Mouse (Mus musculus) G1E (cell line): ENCODE results near the gene Ndufa12. TPM values are rescaled to one million over a fixed set of nuclear protein-coding genes. Genes with fewer than 3 reads are reported as not detected.

Experiments
- ATAC-seq: 2 replicates; pipeline ENCODE4 v1.8.0; 2016; ENCODE audit warnings: mild to moderate bottlenecking; ENCODE audit not compliant: insufficient number of reproducible peaks, poor library complexity, low FRiP score, severe bottlenecking; ENCODE audit errors: extremely low read depth
- DNase-seq: peaks from one replicate; pipeline ENCODE4 v3.0.0; 2012; ENCODE audit warnings: low spot score
- H3K27me3 ChIP-seq: 2 replicates; pipeline ENCODE4 v1.6.1; 2012; ENCODE audit warnings: mild to moderate bottlenecking, low read length, inconsistent platforms; ENCODE audit not compliant: insufficient read depth
- H3K36me3 ChIP-seq: replicated peaks from 2 replicates; pipeline ENCODE3; 2012; ENCODE audit warnings: mild to moderate bottlenecking, inconsistent platforms
- H3K4me1 ChIP-seq: 2 replicates; pipeline ENCODE4 v1.6.1; 2012; ENCODE audit warnings: low read depth, low read length, inconsistent platforms, mixed read lengths; ENCODE audit not compliant: insufficient read depth
- H3K4me3 ChIP-seq: 2 replicates; pipeline ENCODE4 v1.5.1; 2012; ENCODE audit warnings: low read depth, mild to moderate bottlenecking, inconsistent platforms, low read length, moderate library complexity, mixed read lengths
- H3K9me3 ChIP-seq: replicated peaks from 2 replicates; pipeline ENCODE4 v1.6.1; 2012; ENCODE audit warnings: inconsistent platforms
- CTCF ChIP-seq: IDR thresholded peaks from 2 replicates; pipeline ENCODE4 v1.5.1; 2012; ENCODE audit warnings: low read depth, low read length, inconsistent platforms, mixed read lengths
- GATA1 ChIP-seq: IDR thresholded peaks from 2 replicates; pipeline ENCODE4 v1.6.1; 2012; ENCODE audit warnings: borderline replicate concordance, low read length, inconsistent platforms, mixed read lengths
- GATA2 ChIP-seq: IDR thresholded peaks from 2 replicates; pipeline ENCODE4 v1.6.1; 2012; ENCODE audit warnings: low read depth, low read length, inconsistent platforms, borderline replicate concordance
- POLR2AphosphoS5 ChIP-seq: IDR thresholded peaks from 2 replicates; pipeline ENCODE4 v1.6.1; 2012; ENCODE audit warnings: low read depth, low read length, inconsistent platforms; ENCODE audit not compliant: insufficient replicate concordance
- TAL1 ChIP-seq: conservative IDR thresholded peaks from 2 replicates; pipeline ENCODE4 v1.6.1; 2012; ENCODE audit warnings: low read depth, low read length, inconsistent platforms, mixed read lengths
- polyA plus RNA-seq: library from polyadenylated mRNA; stranded (reverse); fragments of >175 nt; gene quantifications from 2 replicates; pipeline ENCODE4 v1.2.3, GENCODE M21; 2012
- total RNA-seq, 2 experiments: library from RNA; stranded (forward) in 1 of 2; stranded (reverse) in 1 of 2; fragments of 200-1000 nt in 1 of 2; fragments of >200 nt in 1 of 2; fragmentation: Nextera tagmentation in 1 of 2; gene quantifications; 2 replicates each; pipeline ENCODE4 v1.2.3; 2014 to 2017

The Ndufa12 gene
- total and polyA plus RNA-seq, 3 experiments: 152 to 1,002 (median 269) TPM

- TF ChIP-seq TAL1 (no peak), GATA2 (no peak), POLR2AphosphoS5 (no peak), GATA1 (no peak), CTCF (no peak)
- no peaks in the 10 kb centered on the region for H3K9me3 ChIP-seq
- no peak for DNase-seq
- ATAC-seq: no peak
- H3K4me1 ChIP-seq: no peaks in the 10 kb centered on the region
- no peaks in the 10 kb centered on the region for H3K27me3 ChIP-seq
- peaks cover 55% of the 10 kb centered on the region for H3K36me3 ChIP-seq
- no peak overlapping the region for H3K4me3 ChIP-seq
Measured at GRCm38 (mm10) chr10:94172706-94173105, 25.8 kb upstream of the Ndufa12 start.

GRCm38 (mm10) chr10:94174652-94175051 lies 23.9 kb upstream of the Ndufa12 start:
- TF ChIP-seq GATA1 (no peak), CTCF (no peak), TAL1 (no peak), GATA2 (no peak), POLR2AphosphoS5 (no peak)
- no peaks in the 10 kb centered on the region for H3K4me1 ChIP-seq
- ATAC-seq (no peak), DNase-seq (no peak)
- no peaks in the 10 kb centered on the region for H3K9me3 ChIP-seq
- no peak overlapping the region for H3K4me3 ChIP-seq
- H3K36me3 ChIP-seq: peaks cover 41% of the 10 kb centered on the region
- H3K27me3 ChIP-seq: no peaks in the 10 kb centered on the region

GRCm38 (mm10) chr10:94183199-94183598 lies 15.3 kb upstream of the Ndufa12 start:
- no peak for ATAC-seq
- H3K4me1 ChIP-seq: no peaks in the 10 kb centered on the region
- no peaks in the 10 kb centered on the region for H3K27me3 ChIP-seq
- DNase-seq: no peak
- TF ChIP-seq GATA1 (no peak), CTCF (no peak), TAL1 (no peak), GATA2 (no peak), POLR2AphosphoS5 (no peak)
- no peak overlapping the region for H3K4me3 ChIP-seq
- H3K36me3 ChIP-seq: peaks cover 43% of the 10 kb centered on the region
- H3K9me3 ChIP-seq: no peaks in the 10 kb centered on the region

GRCm38 (mm10) chr10:94204973-94205372 lies 6.5 kb downstream of the Ndufa12 start:
- no peak for DNase-seq
- no peaks in the 10 kb centered on the region for H3K9me3 ChIP-seq
- no peak for TF ChIP-seq GATA1
- no peak for TF ChIP-seq CTCF
- TF ChIP-seq POLR2AphosphoS5: no peak
- no peak for TF ChIP-seq GATA2
- no peak for TF ChIP-seq TAL1
- H3K4me3 ChIP-seq: no peak overlapping the region
- H3K27me3 ChIP-seq: no peaks in the 10 kb centered on the region
- H3K4me1 ChIP-seq: peaks cover 6% of the 10 kb centered on the region
- no peak for ATAC-seq
- H3K36me3 ChIP-seq: peaks cover 84% of the 10 kb centered on the region

- H3K4me1 ChIP-seq: no peaks in the 10 kb centered on the region
- DNase-seq (no peak), ATAC-seq (no peak)
- no peaks in the 10 kb centered on the region for H3K9me3 ChIP-seq
- H3K4me3 ChIP-seq: no peak overlapping the region
- TF ChIP-seq GATA2: no peak
- peaks cover 77% of the 10 kb centered on the region for H3K36me3 ChIP-seq
- no peaks in the 10 kb centered on the region for H3K27me3 ChIP-seq
Measured at GRCm38 (mm10) chr10:94210718-94211618, 12.4 kb downstream of the Ndufa12 start.

- H3K4me3 ChIP-seq: no peak overlapping the region
- peaks cover 75% of the 10 kb centered on the region for H3K36me3 ChIP-seq
- no peaks in the 10 kb centered on the region for H3K4me1 ChIP-seq
- no peaks in the 10 kb centered on the region for H3K9me3 ChIP-seq
- TF ChIP-seq GATA1: no peak
- no peak for TF ChIP-seq POLR2AphosphoS5
- no peak for TF ChIP-seq TAL1
- DNase-seq (no peak), ATAC-seq (no peak)
- no peaks in the 10 kb centered on the region for H3K27me3 ChIP-seq
Measured at GRCm38 (mm10) chr10:94211725-94212124, 13.2 kb downstream of the Ndufa12 start.
